Mouse (Mus musculus) megakaryocyte, embryonic 14.5 days (primary cell): ENCODE measurements around the gene Gm20388.

Source experiments
- FLI1 ChIP-seq: IDR thresholded peaks from 2 replicates; pipeline ENCODE4 v1.6.1; 2012; ENCODE audit warnings: low read length, inconsistent platforms, mixed read lengths
- GATA1 ChIP-seq: IDR thresholded peaks from 3 replicates; pipeline ENCODE4 v1.6.1; 2012; ENCODE audit warnings: mixed read lengths, low read length, inconsistent platforms, borderline replicate concordance

DNA sequence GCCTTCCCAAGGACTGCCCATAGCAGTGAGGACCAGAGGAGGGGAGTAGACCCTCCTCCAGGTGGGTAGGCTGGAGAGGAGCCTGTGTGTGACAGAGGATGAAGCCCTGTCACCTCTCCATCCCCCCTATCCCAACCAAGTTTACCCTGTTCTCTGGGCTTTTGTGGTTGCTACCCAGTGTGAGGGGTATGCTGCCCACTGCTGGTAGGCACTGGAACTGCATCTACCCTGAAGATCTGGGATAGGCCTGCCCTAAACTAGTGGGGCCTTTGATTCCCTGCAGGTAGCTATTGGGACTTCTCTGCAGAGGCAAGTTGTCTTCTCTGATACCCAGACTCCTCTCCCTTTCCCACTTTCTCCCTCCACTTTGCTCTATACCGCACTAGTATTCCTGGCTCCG, 2348.7 kb downstream of the Gm20388 start:
- TF ChIP-seq GATA1 (no peak), FLI1 (no peak)
